Comparison of ENCODE assay signal across 9 mouse cellular contexts in genomic region chrX:101954492-101954851, GRCm38 (mm10).
DNase-seq lines count a peak whose midpoint lies in the region; ATAC-seq and TF ChIP-seq lines count a peak whose summit lies in the region.
"Had no signal": no experiment of that assay in that cellular context is flagged by ENCODE, and none has a peak within 500 bp of the region (broad histone marks: within the 10 kb centered on the region; RNA-seq: fewer than 3 reads in every experiment).

No protein-coding gene starts in this region.

- H3K9ac ChIP-seq in heart, embryonic 15.5 days = no peak overlapping the region
- H3K9ac ChIP-seq in limb, embryonic 11.5 days (ENCODE audit: low read length) = no peak overlapping the region

- H3K27ac ChIP-seq in heart, embryonic 15.5 days = peak overlapping the region; percentile 42
- H3K27ac ChIP-seq in testis, adult 2 months (ENCODE audit: control insufficient read depth, insufficient read depth, low read depth, low read length) = no peak overlapping the region
- H3K27ac ChIP-seq in limb, embryonic 11.5 days (replicated peaks; ENCODE audit: low read depth, low read length) = no peak overlapping the region

- H3K27me3 ChIP-seq in heart, embryonic 15.5 days = peaks cover 16% of the 10 kb centered on the region
- no peaks in the 10 kb centered on the region for H3K27me3 ChIP-seq in testis, adult 2 months (ENCODE audit: control insufficient read depth, insufficient read depth, low read length)
- H3K27me3 ChIP-seq in limb, embryonic 11.5 days (ENCODE audit: control insufficient read depth, insufficient read depth, low read length) = peaks cover 17% of the 10 kb centered on the region; the same call in 1 of the 2 replicates

- ATAC-seq in heart, embryonic 15.5 days (replicated peaks; ENCODE audit: insufficient number of reproducible peaks, insufficient read depth, low FRiP score, low read depth) = no peak
- ATAC-seq in limb, embryonic 11.5 days (ENCODE audit: insufficient number of reproducible peaks, low FRiP score, low TSS enrichment, low read depth) = 0 out of 2 replicates have a peak, but pooled peaks have one; percentile 55
- ATAC-seq in monocyte, adult 5-6 weeks (replicated peaks; ENCODE audit: insufficient number of reproducible peaks, low FRiP score, low TSS enrichment, poor library complexity, severe bottlenecking) = no peak

- TF ChIP-seq POLR2A in testis, adult 2 months (IDR thresholded peaks at IDR 0.05; ENCODE audit: control insufficient read depth, low read depth, low read length) = no peak

- H3K36me3 ChIP-seq in heart, embryonic 15.5 days = no peaks in the 10 kb centered on the region
- no peaks in the 10 kb centered on the region for H3K36me3 ChIP-seq in testis, adult 2 months (ENCODE audit: control insufficient read depth, insufficient read depth, low read length)
- no peaks in the 10 kb centered on the region for H3K36me3 ChIP-seq in limb, embryonic 11.5 days (ENCODE audit: control insufficient read depth, insufficient read depth, low read length)

- H3K4me2 ChIP-seq in heart, embryonic 15.5 days = peak overlapping the region; percentile 71
- H3K4me2 ChIP-seq in limb, embryonic 11.5 days (ENCODE audit: low read depth, severe bottlenecking) = no peak overlapping the region

- H3K4me1 ChIP-seq in heart, embryonic 15.5 days (replicated peaks) = peaks cover 14% of the 10 kb centered on the region
- peaks cover 5% of the 10 kb centered on the region for H3K4me1 ChIP-seq in testis, adult 2 months (ENCODE audit: control insufficient read depth, insufficient read depth, low read length)
- H3K4me1 ChIP-seq in limb, embryonic 11.5 days (ENCODE audit: control insufficient read depth, insufficient read depth, low read length) = no peaks in the 10 kb centered on the region

- no peaks in the 10 kb centered on the region for H3K9me3 ChIP-seq in heart, embryonic 15.5 days (replicated peaks)
- no peaks in the 10 kb centered on the region for H3K9me3 ChIP-seq in limb, embryonic 11.5 days (ENCODE audit: control insufficient read depth, low read length)

- no peak for TF ChIP-seq CTCF in testis, adult 2 months (IDR thresholded peaks at IDR 0.05; ENCODE audit: control insufficient read depth, insufficient read depth, insufficient replicate concordance, low read depth, low read length)

- WGBS in heart, embryonic 15.5 days = 40% methylated on average over 6 of the region's 6 CpGs
- WGBS in limb, embryonic 11.5 days = 54% methylated on average over 6 of the region's 6 CpGs

- DNase-seq in heart, postnatal 25 days (ENCODE audit: low spot score) = no peak
- no peak for DNase-seq in testis, postnatal 10 days (ENCODE audit: low spot score)
- DNase-seq in limb, embryonic 11.5 days (ENCODE audit: low spot score) = no peak
- no peak for DNase-seq in adrenal gland, adult 8-10 months
- DNase-seq in thymus, postnatal 4 days = no peak

- no peak overlapping the region for H3K4me3 ChIP-seq in heart, embryonic 15.5 days
- peak overlapping the region; percentile 73 for H3K4me3 ChIP-seq in testis, adult 2 months (ENCODE audit: control insufficient read depth, low read depth, low read length)
- no peak overlapping the region for H3K4me3 ChIP-seq in limb, embryonic 11.5 days (ENCODE audit: low read depth, low read length)
- H3K4me3 ChIP-seq: erythroblast, embryonic 14.5 days had no signal

- intact Hi-C loops in heart, postnatal 25 days (cut with DNase I) = loop anchor here (5.0 to 10.0 kb wide), 2 partner anchors 113 to 230 kb away; partner anchors contain the start of gene Rps4x
